Mouse (Mus musculus): ENCODE results near the gene Heyl.
"Not testable (repeated sequence)": the region's sequence is repeated elsewhere in the genome, so short reads cannot be mapped to it uniquely, and the experiment has no call there.

The Heyl gene

DNA sequence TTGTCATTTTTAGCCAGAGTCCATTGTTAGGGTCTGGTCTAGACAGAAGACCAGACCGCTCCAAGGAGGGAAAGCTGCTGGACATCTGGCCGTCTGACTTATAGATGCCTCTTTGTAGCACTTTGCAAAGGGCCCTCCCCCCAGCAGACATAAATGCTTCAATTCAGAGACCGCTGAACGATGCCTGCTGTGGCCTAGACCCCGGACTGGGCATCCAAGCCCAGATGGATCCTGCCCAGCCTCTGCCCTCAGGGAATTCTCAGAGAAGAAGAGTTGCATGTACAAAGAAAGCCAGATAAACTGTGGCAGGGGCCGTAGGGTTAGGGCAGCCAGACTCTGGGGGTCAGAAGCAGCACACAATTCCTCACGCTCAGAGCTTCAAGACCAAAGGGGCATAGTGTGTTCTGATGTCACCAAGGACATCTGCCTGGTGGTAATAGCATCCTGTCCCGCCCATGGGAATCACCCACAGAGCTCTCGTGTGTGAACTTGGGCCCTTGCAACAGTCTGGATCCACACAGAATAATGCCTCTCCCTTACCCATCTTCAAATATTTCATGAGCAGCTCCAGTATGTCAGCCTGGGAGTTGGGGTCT lies 2.6 kb downstream of the Heyl start:
- DNase-seq (ENCODE audit: low spot score) = no peak

DNA sequence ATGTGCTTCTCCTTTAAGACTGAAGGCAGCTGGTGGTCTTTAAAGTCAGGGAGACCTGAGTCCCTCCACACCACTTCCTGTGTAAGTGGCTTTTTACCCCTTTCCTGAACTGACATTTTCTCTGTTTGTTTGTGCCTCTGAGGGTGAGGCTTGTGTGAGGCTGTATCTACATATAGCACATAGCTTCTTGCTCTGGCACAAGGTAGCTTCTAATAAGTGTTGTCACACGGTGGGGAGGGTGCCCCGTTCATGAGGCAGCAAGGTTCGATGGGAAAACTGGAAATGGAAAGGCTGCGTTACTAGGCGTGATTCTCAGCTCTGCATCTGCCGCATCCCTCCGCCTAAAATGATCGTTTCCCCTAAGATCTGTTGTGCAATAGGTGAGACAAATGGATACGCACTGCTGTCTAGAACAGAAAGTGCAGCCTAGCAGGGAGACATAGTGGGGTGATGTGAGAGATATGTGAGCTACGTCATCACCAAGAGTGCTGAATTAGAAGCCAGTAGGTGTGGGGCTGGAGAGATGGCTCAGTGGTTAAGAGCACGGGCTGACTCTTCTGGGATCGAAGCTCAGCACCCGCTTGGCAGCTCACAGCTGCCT lies 3.2 kb downstream of the Heyl start:
- DNase-seq (ENCODE audit: low spot score) = no peak

- DNase-seq (ENCODE audit: low spot score) = no peak
Measured at GRCm38 (mm10) chr4:123237386-123238266, 4.3 kb downstream of the Heyl start.

- DNase-seq (ENCODE audit: low spot score) = no peak
Measured at GRCm38 (mm10) chr4:123239361-123240203, 6.2 kb downstream of the Heyl start.

DNA sequence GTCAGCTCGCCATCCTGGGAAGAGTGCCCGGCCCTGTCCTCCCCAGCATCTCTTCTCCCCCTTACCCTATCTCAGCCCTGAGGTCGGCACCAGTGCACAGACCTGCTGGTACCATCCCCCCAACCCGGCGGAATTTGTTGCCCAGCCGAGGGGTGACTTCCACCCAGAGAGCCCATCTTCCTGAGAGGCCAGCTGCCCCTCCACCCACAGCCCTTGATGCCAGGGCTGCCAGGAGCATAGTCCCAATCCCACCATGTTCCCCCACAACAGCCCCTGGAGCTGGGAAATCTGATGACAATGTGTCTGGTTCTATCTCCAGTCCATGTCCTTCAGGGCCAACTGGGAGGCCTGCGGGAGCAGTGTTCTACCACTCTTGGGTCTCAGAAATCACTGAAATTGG lies 12.9 kb downstream of the Heyl start:
- no peak for DNase-seq (ENCODE audit: low spot score)

GRCm38 (mm10) chr4:123246651-123247050 lies 13.3 kb downstream of the Heyl start:
- no peak for DNase-seq (ENCODE audit: low spot score)

- no peak for DNase-seq (ENCODE audit: low spot score)
Measured at GRCm38 (mm10) chr4:123247147-123247880, 14.0 kb downstream of the Heyl start.

- no peak for DNase-seq (ENCODE audit: low spot score)
Measured at GRCm38 (mm10) chr4:123248971-123249567, 15.7 kb downstream of the Heyl start.

DNA sequence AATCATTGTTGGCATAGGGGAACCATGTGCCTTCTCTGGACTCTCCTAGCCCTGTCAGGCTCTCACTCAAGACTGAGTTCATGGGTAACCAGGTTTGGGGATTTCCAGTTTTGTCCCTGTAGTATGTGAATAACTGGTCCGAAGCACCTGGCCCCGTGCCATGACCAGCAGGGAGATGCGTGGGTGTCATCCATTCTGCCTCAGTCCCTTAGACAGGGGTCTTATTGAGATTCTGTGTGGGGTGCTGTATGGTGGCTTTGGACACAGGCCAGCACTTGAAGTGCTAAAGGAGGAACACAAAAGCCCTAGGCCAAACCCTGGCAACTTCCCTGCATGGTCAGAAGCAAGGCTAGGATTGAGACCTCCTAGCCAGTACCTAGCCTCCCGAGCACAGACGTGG lies 18.9 kb downstream of the Heyl start:
- no peak for DNase-seq (ENCODE audit: low spot score)

GRCm38 (mm10) chr4:123254617-123255016 lies 21.3 kb downstream of the Heyl start:
- DNase-seq (ENCODE audit: low spot score) = no peak

DNA sequence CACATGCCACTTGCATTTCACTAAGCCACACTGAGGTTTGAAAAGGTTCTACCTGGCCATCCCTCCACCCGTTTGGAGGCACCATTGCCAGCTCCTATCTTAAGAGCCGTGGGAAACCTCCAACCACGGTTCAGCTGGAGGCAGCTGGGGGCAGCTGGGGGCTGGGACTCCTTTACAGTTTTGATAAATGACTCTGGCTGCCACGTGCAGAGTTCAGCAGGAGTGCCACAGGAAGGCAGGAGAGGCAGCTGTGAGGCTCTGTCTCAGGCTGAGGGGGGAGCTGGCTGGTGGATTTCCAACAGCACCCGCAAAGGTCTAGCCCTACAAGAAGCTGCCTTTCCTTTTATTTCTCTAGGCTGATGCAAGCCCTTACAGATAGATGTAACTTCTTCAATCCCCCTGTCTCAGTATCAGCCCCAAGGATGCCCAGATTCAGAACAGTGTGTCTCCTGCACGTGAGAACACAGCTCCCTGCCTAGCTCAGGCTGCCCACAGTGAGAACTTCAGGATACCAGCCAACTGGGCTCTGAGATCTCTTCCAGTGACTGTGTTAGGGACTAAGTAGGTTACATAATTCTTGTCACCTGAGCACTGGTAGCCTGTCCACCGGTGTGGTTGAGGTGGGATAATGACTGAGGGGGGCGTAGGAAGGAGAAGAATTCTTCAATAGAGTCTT lies 26.9 kb downstream of the Heyl start:
- DNase-seq (ENCODE audit: low spot score) = no peak

- DNase-seq (ENCODE audit: low spot score) = no peak
Measured at GRCm38 (mm10) chr4:123261721-123262401, 28.5 kb downstream of the Heyl start, which contains the start of gene Pabpc4. Pabpc4 (plus strand) TSS chr4:123262351.

DNA sequence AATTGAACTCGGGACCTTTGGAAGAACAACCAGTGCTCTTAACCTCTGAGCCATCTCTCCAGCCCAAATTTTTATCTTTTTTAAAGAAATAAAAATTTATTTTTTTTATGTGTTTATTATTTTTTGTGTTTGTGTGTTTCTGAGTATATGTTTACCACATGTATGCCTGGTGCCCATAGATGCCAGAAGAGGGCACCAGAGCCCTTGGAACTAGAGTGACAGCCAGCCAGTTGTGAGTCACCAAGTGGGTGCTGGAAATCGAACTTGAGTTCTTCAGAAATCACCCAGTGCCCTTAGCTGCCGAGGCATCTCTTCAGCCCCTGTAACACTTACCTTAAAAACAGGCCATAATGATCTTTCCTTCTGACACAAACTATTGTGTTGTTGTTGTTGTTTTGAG lies 37.7 kb downstream of the Heyl start:
- no peak for DNase-seq (ENCODE audit: low spot score)

- DNase-seq (ENCODE audit: low spot score) = no peak
Measured at GRCm38 (mm10) chr4:123280117-123280516, 46.8 kb downstream of the Heyl start.

DNA sequence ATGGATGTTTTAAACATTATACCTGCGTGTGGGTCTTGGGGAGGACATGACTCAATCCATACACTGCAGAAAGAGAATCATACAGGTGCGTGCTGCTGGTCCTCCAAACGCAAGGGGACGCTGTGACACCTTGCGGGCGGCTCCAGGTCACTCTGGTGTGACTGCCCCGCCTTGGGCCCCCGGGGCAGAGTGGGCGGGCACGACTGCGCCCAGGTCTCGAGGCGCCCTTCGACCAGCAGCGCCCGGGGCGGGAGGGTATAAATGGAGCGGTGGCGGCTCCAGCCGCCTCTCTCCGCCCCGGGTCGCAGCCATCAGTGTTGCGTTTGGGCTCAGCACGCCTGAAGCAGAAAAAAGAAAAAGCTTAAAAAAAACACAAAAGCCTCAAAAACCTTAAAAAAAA lies 49.1 kb downstream of the Heyl start:
- peak; percentile 78 for DNase-seq (ENCODE audit: low spot score)

- not testable (repeated sequence) for DNase-seq (ENCODE audit: low spot score)
Measured at GRCm38 (mm10) chr4:123282915-123283674, 49.7 kb downstream of the Heyl start.

GRCm38 (mm10) chr4:123283675-123284064 lies 50.3 kb downstream of the Heyl start:
- DNase-seq (ENCODE audit: low spot score) = not testable (repeated sequence)

GRCm38 (mm10) chr4:123284731-123285624 lies 51.6 kb downstream of the Heyl start:
- DNase-seq (ENCODE audit: low spot score) = no peak
